Mouse (Mus musculus) MEL (cell line): ENCODE data around the gene Dbn1. TPM values are rescaled to one million over a fixed set of nuclear protein-coding genes. Genes with fewer than 3 reads are reported as not detected.

ENCODE experiments used
- DNase-seq: peaks from one replicate; pipeline ENCODE4 v3.0.0; 2011; ENCODE audit warnings: low read depth, low spot score
- H3K27ac ChIP-seq: 2 replicates; pipeline ENCODE4 v1.5.1; 2012; ENCODE audit warnings: low read depth, mild to moderate bottlenecking, control low read depth, low read length, moderate library complexity; ENCODE audit not compliant: control insufficient read depth
- H3K27me3 ChIP-seq, 2 experiments: fragments of 150-350 bp in 1 of 2; sonication (generic) in 1 of 2; 2 replicates each; pipeline ENCODE4 v1.6.1; 2012; ENCODE audit warnings: low read length in 2 of 2, mild to moderate bottlenecking in 2 of 2, improper control_type of control experiment in 1 of 2, moderate library complexity in 1 of 2; ENCODE audit not compliant: insufficient read depth in 2 of 2, control insufficient read depth in 1 of 2
- H3K36me3 ChIP-seq, 2 experiments: 2 replicates each; pipeline ENCODE4 v1.6.1; 2012 to 2014; ENCODE audit warnings: low read length in 2 of 2, improper control_type of control experiment in 1 of 2, inconsistent platforms in 1 of 2, mild to moderate bottlenecking in 1 of 2; ENCODE audit not compliant: insufficient read depth in 2 of 2, control insufficient read depth in 1 of 2
- H3K4me1 ChIP-seq, 2 experiments: fragments of 150-350 bp in 1 of 2; sonication (generic) in 1 of 2; 2 replicates each; pipeline ENCODE4 v1.6.1; 2012; ENCODE audit warnings: low read length in 2 of 2, improper control_type of control experiment in 1 of 2, mild to moderate bottlenecking in 1 of 2; ENCODE audit not compliant: insufficient read depth in 2 of 2, control insufficient read depth in 1 of 2
- H3K4me3 ChIP-seq, 2 experiments: fragments of 150-350 bp in 1 of 2; sonication (generic) in 1 of 2; 2 replicates each; pipeline ENCODE4 v1.5.1; 2012; ENCODE audit warnings: low read depth in 2 of 2, low read length in 2 of 2, mild to moderate bottlenecking in 2 of 2, moderate library complexity in 2 of 2, control low read depth in 1 of 2, improper control_type of control experiment in 1 of 2; ENCODE audit not compliant: control insufficient read depth in 1 of 2, insufficient read depth in 1 of 2
- H3K79me2 ChIP-seq: 2 replicates; pipeline ENCODE4 v1.6.1; 2012; ENCODE audit warnings: mild to moderate bottlenecking, low read length, moderate library complexity; ENCODE audit not compliant: control insufficient read depth, poor library complexity, insufficient read depth
- H3K9ac ChIP-seq: 2 replicates; pipeline ENCODE4 v1.6.1; 2012; ENCODE audit warnings: low read depth, mild to moderate bottlenecking, control low read depth, low read length, moderate library complexity; ENCODE audit not compliant: control insufficient read depth, poor library complexity, severe bottlenecking
- H3K9me3 ChIP-seq: fragments of 150-350 bp; sonication (generic); replicated peaks from 2 replicates; pipeline ENCODE4 v1.6.1; 2012; ENCODE audit warnings: mild to moderate bottlenecking, low read length, improper control_type of control experiment, moderate library complexity; ENCODE audit not compliant: insufficient read depth
- BHLHE40 ChIP-seq: IDR thresholded peaks from 2 replicates; pipeline ENCODE4 v1.6.1; 2012; ENCODE audit warnings: low read depth, mild to moderate bottlenecking, inconsistent platforms, low read length, improper control_type of control experiment, borderline replicate concordance
- E2F4 ChIP-seq: IDR thresholded peaks from 2 replicates; pipeline ENCODE4 v1.6.1; 2011; ENCODE audit warnings: low read depth, low read length, improper control_type of control experiment, borderline replicate concordance
- ELF1 ChIP-seq: IDR thresholded peaks from 2 replicates; pipeline ENCODE4 v1.6.1; 2014; ENCODE audit warnings: low read depth, mild to moderate bottlenecking, inconsistent platforms, low read length, improper control_type of control experiment, moderate library complexity
- KAT2A ChIP-seq: conservative IDR thresholded peaks from 2 replicates; pipeline ENCODE4 v1.6.1; 2012; ENCODE audit warnings: low read depth, low read length, improper control_type of control experiment, inconsistent platforms
- MAFK ChIP-seq: IDR thresholded peaks from 2 replicates; pipeline ENCODE4 v1.6.1; 2011; ENCODE audit warnings: low read depth, mild to moderate bottlenecking, low read length, improper control_type of control experiment, borderline replicate concordance
- MEF2A ChIP-seq: IDR thresholded peaks from 2 replicates; pipeline ENCODE4 v1.6.1; 2014; ENCODE audit warnings: low read depth, mild to moderate bottlenecking, inconsistent platforms, low read length, improper control_type of control experiment; ENCODE audit not compliant: poor library complexity, insufficient replicate concordance, severe bottlenecking; ENCODE audit errors: extremely low read depth
- MYC ChIP-seq: IDR thresholded peaks from 2 replicates; pipeline ENCODE4 v1.6.1; 2011; ENCODE audit warnings: low read depth, mild to moderate bottlenecking, low read length, improper control_type of control experiment, moderate library complexity
- NRF1 ChIP-seq: IDR thresholded peaks from 2 replicates; pipeline ENCODE4 v1.6.1; 2014; ENCODE audit warnings: low read depth, mild to moderate bottlenecking, inconsistent platforms, low read length, improper control_type of control experiment, moderate library complexity; ENCODE audit not compliant: poor library complexity, insufficient read depth, severe bottlenecking
- POLR2A ChIP-seq, 2 experiments: IDR thresholded peaks; 2 replicates each; pipeline ENCODE4 v1.6.1; 2011 to 2012; ENCODE audit warnings: low read length in 2 of 2, mild to moderate bottlenecking in 2 of 2, control low read depth in 1 of 2, improper control_type of control experiment in 1 of 2, low read depth in 1 of 2, moderate library complexity in 1 of 2; ENCODE audit not compliant: control insufficient read depth in 1 of 2, insufficient read depth in 1 of 2, poor library complexity in 1 of 2
- POLR2AphosphoS5 ChIP-seq: IDR thresholded peaks from 2 replicates; pipeline ENCODE4 v1.6.1; 2012; ENCODE audit warnings: low read depth, borderline replicate concordance, mild to moderate bottlenecking, inconsistent platforms, low read length, moderate library complexity, mixed read lengths
- RCOR1 ChIP-seq: IDR thresholded peaks from 2 replicates; pipeline ENCODE4 v1.6.1; 2012; ENCODE audit warnings: low read depth, mild to moderate bottlenecking, inconsistent platforms, low read length, improper control_type of control experiment
- TAL1 ChIP-seq: IDR thresholded peaks from 2 replicates; pipeline ENCODE4 v1.6.1; 2012; ENCODE audit warnings: mild to moderate bottlenecking, inconsistent platforms, low read length, moderate library complexity, mixed read lengths
- TBP ChIP-seq: IDR thresholded peaks from 2 replicates; pipeline ENCODE4 v1.8.0; 2011; ENCODE audit warnings: low read depth, low read length, improper control_type of control experiment
- TCF12 ChIP-seq: IDR thresholded peaks from 2 replicates; pipeline ENCODE4 v1.6.1; 2014; ENCODE audit warnings: low read depth, mild to moderate bottlenecking, inconsistent platforms, low read length, improper control_type of control experiment, moderate library complexity
- USF2 ChIP-seq, 2 experiments: IDR thresholded peaks; 2 replicates each; pipeline ENCODE4 v1.6.1; 2011 to 2012; ENCODE audit warnings: improper control_type of control experiment in 2 of 2, low read length in 2 of 2, borderline replicate concordance in 1 of 2, inconsistent platforms in 1 of 2, low read depth in 1 of 2, mild to moderate bottlenecking in 1 of 2; ENCODE audit not compliant: insufficient read depth in 1 of 2
- ZKSCAN1 ChIP-seq: IDR thresholded peaks from 2 replicates; pipeline ENCODE4 v1.6.1; 2012; ENCODE audit warnings: low read depth, mild to moderate bottlenecking, inconsistent platforms, low read length, improper control_type of control experiment, moderate library complexity
- ZMIZ1 ChIP-seq: IDR thresholded peaks from 2 replicates; pipeline ENCODE4 v1.6.1; 2012; ENCODE audit warnings: low read depth, mild to moderate bottlenecking, inconsistent platforms, low read length, improper control_type of control experiment, moderate library complexity
- ZNF384 ChIP-seq: IDR thresholded peaks from 2 replicates; pipeline ENCODE4 v1.6.1; 2012; ENCODE audit warnings: low read depth, mild to moderate bottlenecking, inconsistent platforms, low read length, improper control_type of control experiment
- polyA plus RNA-seq, 2 experiments: library from polyadenylated mRNA; stranded (reverse) in 1 of 2; unstranded in 1 of 2; fragments of >175 nt in 1 of 2; fragments of >200 nt in 1 of 2; gene quantifications; 2 replicates each; pipeline versions ENCODE4 v1.2.1 to v1.2.4; 2012; ENCODE audit warnings: low replicate concordance in 2 of 2, low read depth in 1 of 2; ENCODE audit not compliant: insufficient read length in 2 of 2, insufficient read depth in 1 of 2, missing spikeins in 1 of 2
- total RNA-seq: library from RNA; depleted of rRNA; stranded (reverse); fragments of 300-350 nt; gene quantifications from 2 replicates; pipeline ENCODE4 v1.2.3, GENCODE M21; 2012

Gene Dbn1
- total and polyA plus RNA-seq, 3 experiments, result 0.04 to 0.53 TPM; not detected in 1

- H3K9me3 ChIP-seq, result no peaks in the 10 kb centered on the region
- H3K27ac ChIP-seq, result no peak overlapping the region
- H3K79me2 ChIP-seq, result no peaks in the 10 kb centered on the region
- peaks cover 0 to 2% of the 10 kb centered on the region in 2 experiments; a peak in 1 of 4 replicates for H3K36me3 ChIP-seq
- peak; percentile 62 for DNase-seq
- H3K9ac ChIP-seq, result no peak overlapping the region
- H3K4me3 ChIP-seq, result no peak overlapping the region; a peak in 1 of 4 replicates
- peaks cover 0 to 2% of the 10 kb centered on the region in 2 experiments; a peak in 1 of 4 replicates for H3K4me1 ChIP-seq
- H3K27me3 ChIP-seq, result no peaks in the 10 kb centered on the region; a peak in 2 of 4 replicates
- TF ChIP-seq MYC (no peak), TAL1 (no peak), RCOR1 (no peak), ZMIZ1 (no peak), TBP (peak; percentile 80; the same call in 1 of the 2 replicates)
Measured at GRCm38 (mm10) chr13:55431889-55432685, 55.8 kb downstream of the Dbn1 start.

GRCm38 (mm10) chr13:55430566-55430965, 57.3 kb downstream of the Dbn1 start:
- no peak overlapping the region for H3K4me3 ChIP-seq
- TF ChIP-seq KAT2A, result no peak
- no peak for TF ChIP-seq ZKSCAN1
- TF ChIP-seq MEF2A, result no peak
- TF ChIP-seq POLR2AphosphoS5, result no peak
- TF ChIP-seq POLR2A (IDR thresholded peaks at IDR 0.05; ENCODE audit: control insufficient read depth in 1 of 2, insufficient read depth in 1 of 2, low read depth in 1 of 2, low read length in 2 of 2, poor library complexity in 1 of 2), result no peak
- no peak for TF ChIP-seq NRF1
- TF ChIP-seq E2F4, result no peak
- TF ChIP-seq MYC, result no peak
- no peak for TF ChIP-seq USF2 (IDR thresholded peaks at IDR 0.05; ENCODE audit: borderline replicate concordance in 1 of 2, insufficient read depth in 1 of 2, low read depth in 1 of 2, low read length in 2 of 2)
- no peak for TF ChIP-seq BHLHE40
- TF ChIP-seq MAFK, result no peak
- no peak for TF ChIP-seq ZNF384
- TF ChIP-seq ELF1, result no peak
- no peak for TF ChIP-seq TCF12
- TF ChIP-seq RCOR1, result no peak
- H3K79me2 ChIP-seq, result no peaks in the 10 kb centered on the region
- H3K9me3 ChIP-seq, result no peaks in the 10 kb centered on the region
- peaks cover 0 to 2% of the 10 kb centered on the region in 2 experiments; a peak in 1 of 4 replicates for H3K4me1 ChIP-seq
- H3K9ac ChIP-seq, result no peak overlapping the region
- no peak overlapping the region for H3K27ac ChIP-seq
- no peak for DNase-seq
- H3K27me3 ChIP-seq, result no peaks in the 10 kb centered on the region; a peak in 2 of 4 replicates
- peaks cover 0 to 2% of the 10 kb centered on the region in 2 experiments; a peak in 1 of 4 replicates for H3K36me3 ChIP-seq
